Mouse (Mus musculus) heart, embryonic 16.5 days (tissue): ENCODE results near the gene Cmah. TPM values are rescaled to one million over a fixed set of nuclear protein-coding genes. Genes with fewer than 3 reads are reported as not detected.

Experiments
- ATAC-seq: fragments of 200-750 bp; cut with Nextera tagmentation; replicated peaks from 2 replicates; pipeline ENCODE4 v1.8.0; 2017; ENCODE audit warnings: moderate number of reproducible peaks; ENCODE audit not compliant: insufficient read depth, low FRiP score; ENCODE audit errors: extremely low read depth
- H3K27ac ChIP-seq: fragments of 300-500 bp; sonication (generic); 2 replicates; pipeline ENCODE4 v1.5.1; 2014; ENCODE audit warnings: mild to moderate bottlenecking, low read length, control low read depth, moderate library complexity
- H3K27me3 ChIP-seq: fragments of 300-500 bp; sonication (generic); 2 replicates; pipeline ENCODE4 v1.6.1; 2014; ENCODE audit warnings: low read length, mixed read lengths; ENCODE audit not compliant: control insufficient read depth, insufficient read depth
- H3K36me3 ChIP-seq: fragments of 300-500 bp; sonication (generic); 2 replicates; pipeline ENCODE4 v1.6.1; 2014; ENCODE audit not compliant: control insufficient read depth, insufficient read depth
- H3K4me1 ChIP-seq: fragments of 300-500 bp; sonication (generic); 2 replicates; pipeline ENCODE4 v1.6.1; 2014; ENCODE audit warnings: low read length, mixed read lengths; ENCODE audit not compliant: control insufficient read depth, insufficient read depth
- H3K4me2 ChIP-seq: fragments of 300-500 bp; sonication (generic); 2 replicates; pipeline ENCODE4 v1.6.1; 2014; ENCODE audit warnings: low read depth, mild to moderate bottlenecking, control low read depth, low read length
- H3K4me3 ChIP-seq: fragments of 300-500 bp; sonication (generic); 2 replicates; pipeline ENCODE4 v1.5.1; 2014; ENCODE audit warnings: mild to moderate bottlenecking, control low read depth, low read length
- H3K9ac ChIP-seq: fragments of 300-500 bp; sonication (generic); 2 replicates; pipeline ENCODE4 v1.6.1; 2014; ENCODE audit warnings: low read length, control low read depth
- H3K9me3 ChIP-seq: fragments of 300-500 bp; sonication (generic); replicated peaks from 2 replicates; pipeline ENCODE4 v1.6.1; 2016; ENCODE audit warnings: low read length; ENCODE audit not compliant: control insufficient read depth
- WGBS: fragments of 180-500 bp; shearing (Covaris S2); extraction: QIAGEN DNeasy Blood & Tissue Kit; methylation state at CpG from one replicate; pipeline ENCODE4 v1.1.7; 2014; 5-methylcytosine and 5-hydroxymethylcytosine counted together
- polyA plus RNA-seq: library from polyadenylated mRNA; unstranded; fragments of >200 nt; fragmentation: Nextera tagmentation; extraction: Ambion mirVana; gene quantifications from 2 replicates; pipeline ENCODE4 v1.2.1, GENCODE M21; 2015

Gene Cmah
- polyA plus RNA-seq = 0.75 and 2.2 TPM in 2 replicates

GRCm38 (mm10) chr13:24327201-24327600 is at the start of gene Cmah:
Gene Cmah, plus strand, starts transcription at chr13:24327404.
- Histone ChIP-seq H3K9ac (no peak within 1 kb of the TSS), H3K27ac (no peak within 1 kb of the TSS), H3K4me3 (no peak within 1 kb of the TSS), H3K4me1 (0 out of 2 replicates have a peak, but pooled peaks cover 3% of the 10 kb centered on the region), H3K27me3 (no peaks in the 10 kb centered on the region), H3K36me3 (no peaks in the 10 kb centered on the region), H3K9me3 (no peaks in the 10 kb centered on the region), H3K4me2 (no peak within 1 kb of the TSS)
- no peak for ATAC-seq
- 72% methylated on average over 5 of the region's 5 CpGs for WGBS

GRCm38 (mm10) chr13:24279407-24279761 is 47.8 kb upstream of the Cmah start:
- Histone ChIP-seq H3K4me2 (peak overlapping the region; percentile 98), H3K9me3 (no peaks in the 10 kb centered on the region), H3K4me1 (peaks cover 8% of the 10 kb centered on the region), H3K36me3 (no peaks in the 10 kb centered on the region), H3K27me3 (peaks cover 18% of the 10 kb centered on the region), H3K4me3 (peak overlapping the region; percentile 92), H3K27ac (no peak overlapping the region), H3K9ac (no peak overlapping the region)
- no peak for ATAC-seq
- 65% methylated on average over 11 of the region's 11 CpGs for WGBS

GRCm38 (mm10) chr13:24279762-24280438 is 47.3 kb upstream of the Cmah start:
- H3K27ac ChIP-seq = no peak overlapping the region
- peaks cover 8% of the 10 kb centered on the region for H3K4me1 ChIP-seq
- H3K9me3 ChIP-seq = no peaks in the 10 kb centered on the region
- peak overlapping the region; percentile 98 for H3K4me2 ChIP-seq
- WGBS = 6% methylated on average over 21 of the region's 21 CpGs
- H3K4me3 ChIP-seq = peak overlapping the region; percentile 92
- H3K36me3 ChIP-seq = no peaks in the 10 kb centered on the region
- peak overlapping the region; percentile 85 for H3K9ac ChIP-seq
- ATAC-seq = no peak
- peaks cover 18% of the 10 kb centered on the region for H3K27me3 ChIP-seq

- H3K4me2 ChIP-seq = peak within 1 kb of the TSS; percentile 98
- no peaks in the 10 kb centered on the region for H3K36me3 ChIP-seq
- peaks cover 18% of the 10 kb centered on the region for H3K27me3 ChIP-seq
- peaks cover 8% of the 10 kb centered on the region for H3K4me1 ChIP-seq
- H3K9ac ChIP-seq = peak within 1 kb of the TSS; percentile 85
- H3K4me3 ChIP-seq = peak within 1 kb of the TSS; percentile 92
- under 1% methylated on average over 96 of the region's 96 CpGs for WGBS
- peak within 1 kb of the TSS; percentile 77 for H3K27ac ChIP-seq
- peak; percentile 93 for ATAC-seq
- H3K9me3 ChIP-seq = no peaks in the 10 kb centered on the region
These were observed 46.5 kb upstream of the Cmah start, which contains the start of gene Carmil1 for GRCm38 (mm10) chr13:24280439-24281431. Gene Carmil1, minus strand, starts transcription at chr13:24280795.

GRCm38 (mm10) chr13:24287381-24287780 is 39.8 kb upstream of the Cmah start:
- no peaks in the 10 kb centered on the region for H3K36me3 ChIP-seq
- H3K4me2 ChIP-seq = no peak overlapping the region
- no peaks in the 10 kb centered on the region for H3K27me3 ChIP-seq
- WGBS = 75% methylated on average over 2 of the region's 2 CpGs
- no peak overlapping the region for H3K4me3 ChIP-seq
- no peak for ATAC-seq
- no peaks in the 10 kb centered on the region for H3K9me3 ChIP-seq
- no peak overlapping the region for H3K27ac ChIP-seq
- no peak overlapping the region for H3K9ac ChIP-seq
- no peaks in the 10 kb centered on the region for H3K4me1 ChIP-seq

- H3K4me3 ChIP-seq = no peak overlapping the region
- H3K36me3 ChIP-seq = no peaks in the 10 kb centered on the region
- H3K4me2 ChIP-seq = no peak overlapping the region
- no peaks in the 10 kb centered on the region for H3K4me1 ChIP-seq
- 0 out of 2 replicates have a peak, but pooled peaks cover 2% of the 10 kb centered on the region for H3K9me3 ChIP-seq
- H3K9ac ChIP-seq = no peak overlapping the region
- H3K27ac ChIP-seq = no peak overlapping the region
- WGBS = 16% methylated on average over 4 of the region's 4 CpGs
- peaks cover 2% of the 10 kb centered on the region; the same call in 1 of the 2 replicates for H3K27me3 ChIP-seq
- ATAC-seq = no peak
These were observed 30.0 kb upstream of the Cmah start for GRCm38 (mm10) chr13:24297252-24297651.

GRCm38 (mm10) chr13:24305486-24305885 is 21.7 kb upstream of the Cmah start:
- Histone ChIP-seq H3K27me3 (no peaks in the 10 kb centered on the region), H3K27ac (no peak overlapping the region), H3K4me3 (no peak overlapping the region), H3K4me2 (no peak overlapping the region), H3K36me3 (no peaks in the 10 kb centered on the region), H3K4me1 (no peaks in the 10 kb centered on the region), H3K9ac (no peak overlapping the region), H3K9me3 (0 out of 2 replicates have a peak, but pooled peaks cover 1% of the 10 kb centered on the region)
- 67% methylated on average over 4 of the region's 4 CpGs for WGBS
- no peak for ATAC-seq

GRCm38 (mm10) chr13:24306248-24306647 is 21.0 kb upstream of the Cmah start:
- no peaks in the 10 kb centered on the region for H3K9me3 ChIP-seq
- no peaks in the 10 kb centered on the region for H3K36me3 ChIP-seq
- H3K4me2 ChIP-seq = no peak overlapping the region
- H3K27me3 ChIP-seq = no peaks in the 10 kb centered on the region
- H3K4me3 ChIP-seq = no peak overlapping the region
- no peak overlapping the region for H3K9ac ChIP-seq
- H3K27ac ChIP-seq = no peak overlapping the region
- ATAC-seq = no peak
- no peaks in the 10 kb centered on the region for H3K4me1 ChIP-seq
- WGBS = 57% methylated on average over 4 of the region's 4 CpGs
